Mouse (Mus musculus): Measurements from ENCODE around the gene Ccna2. TPM values are rescaled to one million over a fixed set of nuclear protein-coding genes. Genes with fewer than 3 reads are reported as not detected.
"Not testable (repeated sequence)": the region's sequence is repeated elsewhere in the genome, so short reads cannot be mapped to it uniquely, and the experiment has no call there.

Gene Ccna2
- 168 and 184 TPM in 2 replicates for polyA plus RNA-seq (2015; fragmentation: Nextera tagmentation; extraction: Ambion mirVana)

DNA sequence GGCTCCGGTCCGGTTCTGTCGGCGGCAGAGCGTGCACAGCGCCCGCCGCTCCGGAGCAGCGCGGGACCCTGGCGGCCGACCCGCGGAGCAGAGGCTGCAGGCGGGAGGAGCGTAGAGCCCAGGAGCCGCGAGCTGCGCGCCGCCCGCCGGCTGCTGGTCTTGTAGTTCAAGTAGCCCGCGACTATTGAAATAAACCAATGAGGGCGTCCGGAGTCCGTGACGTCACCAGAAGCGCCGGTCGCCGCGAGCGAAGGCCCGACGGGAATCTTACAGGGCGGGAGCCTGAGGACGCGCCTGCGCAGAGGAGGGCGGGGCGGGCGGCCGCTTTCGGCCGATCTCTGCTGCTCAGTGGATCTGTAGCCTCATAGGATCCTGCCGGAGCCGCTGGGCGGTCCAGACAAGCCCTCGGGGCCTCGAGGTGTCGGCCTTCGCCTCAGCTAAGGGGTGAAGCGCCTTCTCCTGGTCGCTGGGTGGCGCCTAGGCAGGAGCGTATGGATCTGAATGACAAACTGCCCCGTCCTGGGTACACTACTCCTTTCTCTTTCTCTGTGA, at the start of gene Ccna2:
Gene Ccna2 (minus strand): TSS at position 324 of the 552 bp plus-strand sequence.
- H3K27me3 ChIP-seq (replicated peaks) = no peaks in the 10 kb centered on the region
- H3K9me3 ChIP-seq = no peaks in the 10 kb centered on the region
- H3K4me3 ChIP-seq = peak within 1 kb of the TSS; percentile 90
- ATAC-seq (ENCODE audit: extremely low read depth, insufficient number of reproducible peaks, low FRiP score, low TSS enrichment) = peak; percentile 100
- peaks cover 35% of the 10 kb centered on the region for H3K36me3 ChIP-seq
- H3K9ac ChIP-seq = peak within 1 kb of the TSS; percentile 95
- 0% methylated on average over 51 of the region's 60 CpGs for WGBS
- peaks cover 27% of the 10 kb centered on the region for H3K4me1 ChIP-seq
- peak within 1 kb of the TSS; percentile 94 for H3K4me2 ChIP-seq
- peak within 1 kb of the TSS; percentile 84 for H3K27ac ChIP-seq (replicated peaks)

GRCm38 (mm10) chr3:36618181-36618580, 46.2 kb upstream of the Ccna2 start:
- Histone ChIP-seq H3K4me2 (no peak overlapping the region), H3K36me3 (peaks cover 4% of the 10 kb centered on the region), H3K4me3 (no peak overlapping the region), H3K27ac (replicated peaks) (no peak overlapping the region), H3K9me3 (no peaks in the 10 kb centered on the region), H3K9ac (no peak overlapping the region), H3K4me1 (peaks cover 3% of the 10 kb centered on the region), H3K27me3 (replicated peaks) (no peaks in the 10 kb centered on the region)
- 66% methylated on average over 7 of the region's 7 CpGs for WGBS
- ATAC-seq (ENCODE audit: extremely low read depth, insufficient number of reproducible peaks, low FRiP score, low TSS enrichment) = no peak

DNA sequence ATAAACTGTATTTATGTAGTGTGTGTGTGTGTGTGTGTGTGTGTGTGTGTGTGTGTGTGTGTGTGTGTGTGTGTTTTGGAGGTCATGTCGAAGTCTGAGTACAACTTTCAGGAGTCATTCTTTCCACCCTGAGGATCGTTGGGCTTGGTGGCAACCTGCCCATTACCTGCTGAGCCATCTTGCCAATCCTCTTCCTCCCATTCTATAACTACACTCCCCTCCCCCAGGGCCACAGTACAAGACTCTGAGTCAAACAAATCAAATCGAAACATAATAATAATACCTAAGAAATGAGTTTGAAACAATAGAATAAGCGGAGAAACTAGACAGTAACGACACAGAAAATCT, 41.9 kb upstream of the Ccna2 start:
- Histone ChIP-seq H3K4me2 (peak overlapping the region; percentile 76), H3K27me3 (replicated peaks) (no peaks in the 10 kb centered on the region), H3K9me3 (no peaks in the 10 kb centered on the region), H3K4me3 (peak overlapping the region; percentile 74; the same call in 1 of the 2 replicates), H3K27ac (replicated peaks) (no peak overlapping the region), H3K36me3 (no peaks in the 10 kb centered on the region), H3K4me1 (peaks cover 10% of the 10 kb centered on the region), H3K9ac (peak overlapping the region; percentile 66; the same call in 1 of the 2 replicates)
- ATAC-seq (ENCODE audit: extremely low read depth, insufficient number of reproducible peaks, low FRiP score, low TSS enrichment) = no peak
- 70% methylated on average over 5 of the region's 5 CpGs for WGBS

GRCm38 (mm10) chr3:36613202-36613907, 41.4 kb upstream of the Ccna2 start, which contains the start of gene Bbs7:
Gene Bbs7, minus strand, starts transcription at chr3:36613477.
- Histone ChIP-seq H3K27me3 (replicated peaks) (no peaks in the 10 kb centered on the region), H3K4me2 (peak within 1 kb of the TSS; percentile 76), H3K9ac (peak within 1 kb of the TSS; percentile 85), H3K4me1 (peaks cover 10% of the 10 kb centered on the region), H3K27ac (replicated peaks) (peak within 1 kb of the TSS; percentile 53; the same call in 1 of the 2 replicates), H3K36me3 (no peaks in the 10 kb centered on the region), H3K9me3 (no peaks in the 10 kb centered on the region), H3K4me3 (peak within 1 kb of the TSS; percentile 74)
- 4% methylated on average over 38 of the region's 38 CpGs for WGBS
- ATAC-seq (ENCODE audit: extremely low read depth, insufficient number of reproducible peaks, low FRiP score, low TSS enrichment) = peak; percentile 98

DNA sequence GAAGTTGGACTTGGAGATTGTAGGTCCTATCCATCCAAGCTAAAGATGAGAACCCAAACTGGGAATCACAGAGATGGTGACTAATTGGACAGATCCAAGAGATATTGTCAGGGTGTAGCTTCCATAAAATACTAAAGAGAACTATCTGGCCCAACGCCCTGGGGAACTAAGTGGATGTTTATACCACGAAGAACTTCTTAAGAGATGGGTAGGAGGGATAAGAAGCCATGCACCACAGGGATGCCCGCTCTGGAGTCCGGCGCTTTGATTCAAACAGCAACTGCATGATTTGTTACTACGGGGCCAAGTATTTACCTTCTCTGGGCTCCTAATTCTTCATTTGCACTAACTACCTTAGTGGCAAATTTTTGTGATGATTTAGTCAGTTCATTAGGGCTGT, 40.7 kb upstream of the Ccna2 start:
- no peaks in the 10 kb centered on the region for H3K27me3 ChIP-seq (replicated peaks)
- H3K36me3 ChIP-seq = no peaks in the 10 kb centered on the region
- peak overlapping the region; percentile 85 for H3K9ac ChIP-seq
- H3K27ac ChIP-seq (replicated peaks) = peak overlapping the region; percentile 53; the same call in 1 of the 2 replicates
- ATAC-seq (ENCODE audit: extremely low read depth, insufficient number of reproducible peaks, low FRiP score, low TSS enrichment) = no peak
- WGBS = 4% methylated on average over 6 of the region's 6 CpGs
- no peaks in the 10 kb centered on the region for H3K9me3 ChIP-seq
- peak overlapping the region; percentile 76 for H3K4me2 ChIP-seq
- peaks cover 10% of the 10 kb centered on the region for H3K4me1 ChIP-seq
- peak overlapping the region; percentile 74 for H3K4me3 ChIP-seq

GRCm38 (mm10) chr3:36605894-36606783, 34.2 kb upstream of the Ccna2 start:
- no peak overlapping the region for H3K4me3 ChIP-seq
- WGBS = 46% methylated on average over 7 of the region's 7 CpGs
- no peaks in the 10 kb centered on the region for H3K9me3 ChIP-seq
- H3K27me3 ChIP-seq (replicated peaks) = no peaks in the 10 kb centered on the region
- H3K4me1 ChIP-seq = no peaks in the 10 kb centered on the region
- H3K9ac ChIP-seq = no peak overlapping the region
- H3K27ac ChIP-seq (replicated peaks) = no peak overlapping the region
- H3K4me2 ChIP-seq = no peak overlapping the region
- H3K36me3 ChIP-seq = peaks cover 13% of the 10 kb centered on the region; the same call in 1 of the 2 replicates
- no peak for ATAC-seq (ENCODE audit: extremely low read depth, insufficient number of reproducible peaks, low FRiP score, low TSS enrichment)

DNA sequence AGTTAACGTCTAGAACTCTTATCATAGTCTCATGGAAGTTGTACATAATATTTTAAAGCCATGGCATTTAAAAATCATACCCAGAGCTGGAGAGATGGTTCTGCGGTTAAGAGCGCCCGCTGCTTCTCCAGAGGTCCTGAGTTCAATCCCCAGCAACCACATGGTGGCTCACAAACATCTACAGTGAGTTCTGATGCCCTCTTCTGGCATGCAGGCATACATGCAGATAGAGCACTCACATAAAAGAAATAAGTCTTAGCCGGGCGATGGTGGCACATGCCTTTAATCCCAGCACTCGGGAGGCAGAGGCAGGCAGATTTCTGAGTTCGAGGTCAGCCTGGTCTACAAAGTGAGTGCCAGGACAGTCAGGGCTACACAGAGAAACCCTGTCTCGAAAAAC, 27.8 kb upstream of the Ccna2 start:
- not testable (repeated sequence) for H3K4me2 ChIP-seq

DNA sequence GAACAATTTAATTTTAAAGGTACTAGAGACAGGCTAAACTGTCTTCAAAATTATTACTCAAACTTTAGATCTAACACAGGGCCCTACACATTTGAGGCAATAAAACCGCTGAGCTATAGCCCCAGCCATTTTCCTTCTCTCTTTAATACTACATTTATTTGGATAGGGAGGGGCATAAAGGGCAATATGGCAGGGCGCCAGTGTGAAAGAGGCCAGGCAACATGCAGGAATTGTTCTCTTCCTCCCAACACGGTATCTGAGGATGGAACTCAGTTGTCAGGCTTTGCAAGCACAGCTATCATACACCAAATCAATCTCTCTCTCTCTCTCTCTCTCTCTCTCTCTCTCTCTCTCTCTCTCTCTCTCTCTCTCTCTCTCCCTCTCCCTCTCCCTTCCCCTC, 26.9 kb upstream of the Ccna2 start:
- Histone ChIP-seq H3K4me2 (no peak overlapping the region), H3K27ac (replicated peaks) (no peak overlapping the region), H3K9ac (no peak overlapping the region), H3K4me1 (no peaks in the 10 kb centered on the region), H3K4me3 (no peak overlapping the region), H3K27me3 (replicated peaks) (no peaks in the 10 kb centered on the region), H3K9me3 (no peaks in the 10 kb centered on the region), H3K36me3 (peaks cover 11% of the 10 kb centered on the region)
- no peak for ATAC-seq (ENCODE audit: extremely low read depth, insufficient number of reproducible peaks, low FRiP score, low TSS enrichment)
- 71% methylated on average over 3 of the region's 3 CpGs for WGBS

More for the DNA sequence above, 27.8 kb upstream of the Ccna2 start:
- not testable (repeated sequence) for H3K4me3 ChIP-seq; H3K27me3 ChIP-seq (replicated peaks); ATAC-seq (ENCODE audit: extremely low read depth, insufficient number of reproducible peaks, low FRiP score, low TSS enrichment); H3K36me3 ChIP-seq; H3K27ac ChIP-seq (replicated peaks); H3K9ac ChIP-seq; H3K4me1 ChIP-seq; H3K9me3 ChIP-seq
- WGBS = 79% methylated on average over 9 of the region's 9 CpGs

- peaks cover 27% of the 10 kb centered on the region for H3K4me1 ChIP-seq
- H3K27me3 ChIP-seq (replicated peaks) = no peaks in the 10 kb centered on the region
- H3K4me3 ChIP-seq = peak overlapping the region; percentile 90
- peaks cover 40% of the 10 kb centered on the region for H3K36me3 ChIP-seq
- H3K9me3 ChIP-seq = no peaks in the 10 kb centered on the region
- ATAC-seq (ENCODE audit: extremely low read depth, insufficient number of reproducible peaks, low FRiP score, low TSS enrichment) = no peak
- WGBS = under 1% methylated on average over 43 of the region's 46 CpGs
- H3K9ac ChIP-seq = peak overlapping the region; percentile 95
- peak overlapping the region; percentile 94 for H3K4me2 ChIP-seq
- H3K27ac ChIP-seq (replicated peaks) = peak overlapping the region; percentile 84
Observed at GRCm38 (mm10) chr3:36571361-36571826, 556 bp downstream of the Ccna2 start.

GRCm38 (mm10) chr3:36569836-36570235, 2.1 kb downstream of the Ccna2 start:
- Histone ChIP-seq H3K4me2 (peak overlapping the region; percentile 94), H3K27me3 (replicated peaks) (no peaks in the 10 kb centered on the region), H3K4me1 (peaks cover 27% of the 10 kb centered on the region), H3K36me3 (peaks cover 54% of the 10 kb centered on the region), H3K4me3 (peak overlapping the region; percentile 90), H3K27ac (replicated peaks) (no peak overlapping the region), H3K9ac (peak overlapping the region; percentile 95), H3K9me3 (no peaks in the 10 kb centered on the region)
- 60% methylated on average over 5 of the region's 5 CpGs for WGBS
- no peak for ATAC-seq (ENCODE audit: extremely low read depth, insufficient number of reproducible peaks, low FRiP score, low TSS enrichment)

DNA sequence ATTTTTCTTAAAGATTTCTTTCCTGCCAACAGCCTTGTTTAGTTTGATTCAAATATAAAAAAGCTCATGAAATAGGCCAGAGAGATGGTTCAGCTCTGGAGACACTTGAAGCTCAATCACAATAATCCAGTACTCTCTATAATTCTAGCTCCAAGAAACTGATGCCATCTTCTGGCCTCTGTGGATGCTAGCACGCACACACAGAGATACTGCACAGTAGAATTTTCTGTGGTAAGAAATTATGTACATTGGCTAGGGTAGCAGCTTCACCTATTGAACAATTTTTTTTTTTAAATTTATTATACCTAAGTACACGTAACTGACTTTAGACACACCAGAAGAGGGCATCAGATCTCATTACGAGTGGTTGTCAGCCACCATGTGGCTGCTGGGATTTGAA, 8.3 kb downstream of the Ccna2 start:
- no peak for ATAC-seq (ENCODE audit: extremely low read depth, insufficient number of reproducible peaks, low FRiP score, low TSS enrichment)
- H3K27me3 ChIP-seq (replicated peaks) = no peaks in the 10 kb centered on the region
- H3K27ac ChIP-seq (replicated peaks) = no peak overlapping the region
- H3K9ac ChIP-seq = no peak overlapping the region
- no peaks in the 10 kb centered on the region for H3K4me1 ChIP-seq
- no peak overlapping the region for H3K4me3 ChIP-seq
- 90% methylated on average over 3 of the region's 3 CpGs for WGBS
- H3K36me3 ChIP-seq = peaks cover 97% of the 10 kb centered on the region
- no peaks in the 10 kb centered on the region for H3K9me3 ChIP-seq
- H3K4me2 ChIP-seq = no peak overlapping the region
